Mouse (Mus musculus) small intestine, adult 2 months (tissue): ENCODE data around the gene Vamp5. TPM values are rescaled to one million over a fixed set of nuclear protein-coding genes. Genes with fewer than 3 reads are reported as not detected.

ENCODE experiments used
- H3K27ac ChIP-seq: fragments of 200-500 bp; 2 replicates; pipeline ENCODE4 v1.5.1; 2012; ENCODE audit warnings: low read depth, low read length, control low read depth, inconsistent platforms; ENCODE audit not compliant: insufficient read depth
- H3K27me3 ChIP-seq: fragments of 200-500 bp; 2 replicates; pipeline ENCODE4 v1.6.1; 2012; ENCODE audit warnings: mild to moderate bottlenecking, moderate library complexity, low read length, inconsistent platforms; ENCODE audit not compliant: control insufficient read depth, insufficient read depth
- H3K36me3 ChIP-seq: fragments of 200-500 bp; 2 replicates; pipeline ENCODE4 v1.6.1; 2012; ENCODE audit warnings: mild to moderate bottlenecking, low read length, control low read depth, inconsistent platforms; ENCODE audit not compliant: control insufficient read depth, insufficient read depth
- H3K4me1 ChIP-seq: fragments of 200-500 bp; 2 replicates; pipeline ENCODE4 v1.6.1; 2012; ENCODE audit warnings: low read length, inconsistent platforms, mixed read lengths; ENCODE audit not compliant: control insufficient read depth, insufficient read depth, insufficient read length
- H3K4me3 ChIP-seq: fragments of 200-500 bp; 2 replicates; pipeline ENCODE4 v1.5.1; 2012; ENCODE audit warnings: low read depth, mild to moderate bottlenecking, control low read depth, inconsistent platforms, low read length, moderate library complexity
- CTCF ChIP-seq: fragments of 200-500 bp; IDR thresholded peaks from 2 replicates; pipeline ENCODE4 v1.5.1; 2012; ENCODE audit warnings: low read depth, mild to moderate bottlenecking, control low read depth, inconsistent platforms, low read length, moderate library complexity, mixed read lengths; ENCODE audit not compliant: insufficient replicate concordance, insufficient read length; ENCODE audit errors: extremely low read depth
- POLR2A ChIP-seq: fragments of 200-500 bp; IDR thresholded peaks from 2 replicates; pipeline ENCODE4 v1.6.1; 2012; ENCODE audit warnings: low read depth, mild to moderate bottlenecking, control low read depth, inconsistent platforms, low read length, moderate library complexity
- WGBS: fragments of 180-500 bp; shearing (Covaris S2); methylation state at CpG from one replicate; pipeline ENCODE4 v1.1.7; 2018; 5-methylcytosine and 5-hydroxymethylcytosine counted together
- polyA plus RNA-seq: library from polyadenylated mRNA; depleted of rRNA; stranded (reverse); fragments of >200 nt; gene quantifications from 2 replicates; pipeline ENCODE4 v1.2.3, GENCODE M21; 2012

Gene Vamp5
- polyA plus RNA-seq, 1 experiment, result 19.8 TPM

DNA sequence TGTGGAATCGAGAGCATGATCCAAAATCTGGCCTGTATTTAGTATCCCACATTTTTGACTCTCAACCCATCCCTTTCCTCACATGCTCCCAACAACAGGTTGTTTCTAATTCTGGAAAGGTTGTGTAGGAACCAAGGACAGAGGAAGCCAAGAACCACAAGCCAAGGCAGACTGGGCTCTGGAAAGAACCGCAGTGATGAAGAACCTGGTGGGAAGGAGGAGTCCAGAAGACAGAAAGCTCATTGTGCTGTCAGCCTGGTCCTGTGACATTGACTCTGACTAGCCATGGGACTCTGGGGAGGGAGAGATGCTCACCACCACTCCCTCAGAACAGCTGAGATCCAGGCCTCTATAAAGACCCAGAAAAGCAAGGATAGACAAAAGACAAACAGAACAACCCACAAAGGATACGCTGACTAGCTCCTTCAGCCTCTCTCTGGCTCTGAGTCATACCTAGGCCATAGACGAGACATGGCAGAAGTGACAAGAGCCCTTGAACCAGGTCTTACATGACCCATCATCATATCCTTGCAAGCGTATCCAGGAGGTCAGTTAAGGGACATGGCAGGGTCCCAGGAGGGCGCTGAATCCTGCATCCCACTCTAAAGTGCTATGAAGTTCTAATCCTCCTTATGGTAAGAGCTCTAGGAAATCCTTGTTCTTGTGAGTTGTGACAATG lies 3.0 kb upstream of the Vamp5 start:
- Histone ChIP-seq H3K4me3 (no peak overlapping the region), H3K27ac (no peak overlapping the region), H3K4me1 (peaks cover 4% of the 10 kb centered on the region; the same call in 1 of the 2 replicates), H3K27me3 (no peaks in the 10 kb centered on the region), H3K36me3 (peaks cover 20% of the 10 kb centered on the region)
- 83% methylated on average over 6 of the region's 6 CpGs for WGBS
- TF ChIP-seq POLR2A (no peak), CTCF (no peak)

GRCm38 (mm10) chr6:72382494-72382893 lies 2.2 kb upstream of the Vamp5 start:
- Histone ChIP-seq H3K27me3 (no peaks in the 10 kb centered on the region), H3K36me3 (peaks cover 15% of the 10 kb centered on the region), H3K4me3 (no peak overlapping the region), H3K27ac (no peak overlapping the region), H3K4me1 (peaks cover 4% of the 10 kb centered on the region; the same call in 1 of the 2 replicates)
- no peak for TF ChIP-seq CTCF
- TF ChIP-seq POLR2A, result no peak
- 84% methylated on average over 6 of the region's 6 CpGs for WGBS

DNA sequence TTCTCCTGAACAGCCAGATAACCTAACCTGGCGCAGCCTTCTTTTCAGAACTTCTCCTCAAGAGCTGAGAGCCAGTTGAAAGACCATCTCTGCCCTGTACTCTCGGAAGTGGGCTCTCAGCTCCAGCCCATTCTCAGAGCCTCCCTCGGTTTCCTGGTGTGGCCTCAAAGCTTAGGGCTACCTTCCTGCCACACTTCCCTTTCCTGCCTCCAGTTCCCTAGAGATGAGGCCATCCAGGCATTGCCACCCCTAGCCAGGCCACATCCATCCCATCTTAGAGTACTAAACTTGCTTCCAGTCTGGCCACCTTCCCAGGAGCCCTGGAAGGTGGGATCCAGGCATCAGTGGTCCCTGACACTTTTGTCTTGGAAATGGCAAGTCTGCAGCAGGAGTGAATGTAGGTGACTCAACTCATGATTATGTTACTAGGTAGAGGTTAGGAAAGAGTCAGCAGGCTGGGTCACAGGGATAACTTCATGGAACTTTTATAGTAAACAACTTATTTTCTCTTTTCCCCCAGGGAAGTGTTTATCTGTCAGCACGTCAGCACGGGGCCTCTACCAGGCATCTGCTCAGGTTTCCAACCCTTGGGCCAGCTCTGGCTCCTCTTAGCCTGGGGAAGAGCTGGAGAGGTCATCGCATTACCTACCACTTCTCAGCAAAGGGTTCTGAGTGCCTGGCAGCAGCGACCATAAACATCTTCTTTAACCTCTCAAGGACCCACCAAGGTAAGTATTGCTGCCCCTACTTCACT lies 714 bp downstream of the Vamp5 start:
- peak overlapping the region; percentile 92 for H3K4me3 ChIP-seq
- no peaks in the 10 kb centered on the region for H3K36me3 ChIP-seq
- no peak for TF ChIP-seq POLR2A
- TF ChIP-seq CTCF, result no peak
- H3K27ac ChIP-seq, result peak overlapping the region; percentile 73
- WGBS, result 59% methylated on average over 7 of the region's 7 CpGs
- H3K27me3 ChIP-seq, result no peaks in the 10 kb centered on the region
- H3K4me1 ChIP-seq, result peaks cover 8% of the 10 kb centered on the region

DNA sequence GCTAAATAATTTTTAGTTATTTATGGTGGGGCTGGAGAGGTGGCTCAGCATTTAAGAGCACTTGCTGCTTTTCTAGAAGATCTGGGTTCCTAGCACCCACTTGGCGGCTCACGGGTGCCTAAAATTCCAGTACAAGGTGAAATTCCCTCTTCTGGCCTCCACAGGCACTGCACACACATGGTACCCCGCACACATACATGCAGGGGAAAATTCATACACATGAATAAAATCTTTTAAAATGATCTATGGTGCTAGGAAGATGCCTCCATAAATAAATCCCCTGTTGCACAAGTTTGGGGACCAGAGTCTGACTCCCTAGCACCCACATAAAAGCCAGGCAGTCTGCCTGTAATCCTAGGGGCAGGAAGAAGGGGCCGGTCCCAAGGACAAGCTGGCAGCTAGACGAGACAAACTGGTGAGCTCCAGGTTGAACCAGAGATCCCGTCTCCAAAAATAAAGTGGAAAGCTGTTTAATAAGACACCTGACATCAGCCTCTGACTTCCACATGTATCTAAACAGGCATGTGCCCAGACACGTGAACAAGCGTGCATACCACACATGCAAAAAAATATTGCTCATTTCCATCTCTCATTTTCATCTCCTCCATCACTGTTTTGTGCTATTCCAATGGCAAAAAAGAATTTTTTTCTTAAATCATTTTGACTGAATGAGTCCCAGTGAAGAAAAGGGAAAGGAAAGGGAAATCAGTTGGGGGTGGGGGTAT lies 1.6 kb downstream of the Vamp5 start:
- Histone ChIP-seq H3K27ac (no peak overlapping the region), H3K36me3 (no peaks in the 10 kb centered on the region), H3K4me3 (no peak overlapping the region), H3K4me1 (peaks cover 14% of the 10 kb centered on the region), H3K27me3 (no peaks in the 10 kb centered on the region)
- 93% methylated on average over 8 of the region's 8 CpGs for WGBS
- TF ChIP-seq CTCF (no peak), POLR2A (no peak)

DNA sequence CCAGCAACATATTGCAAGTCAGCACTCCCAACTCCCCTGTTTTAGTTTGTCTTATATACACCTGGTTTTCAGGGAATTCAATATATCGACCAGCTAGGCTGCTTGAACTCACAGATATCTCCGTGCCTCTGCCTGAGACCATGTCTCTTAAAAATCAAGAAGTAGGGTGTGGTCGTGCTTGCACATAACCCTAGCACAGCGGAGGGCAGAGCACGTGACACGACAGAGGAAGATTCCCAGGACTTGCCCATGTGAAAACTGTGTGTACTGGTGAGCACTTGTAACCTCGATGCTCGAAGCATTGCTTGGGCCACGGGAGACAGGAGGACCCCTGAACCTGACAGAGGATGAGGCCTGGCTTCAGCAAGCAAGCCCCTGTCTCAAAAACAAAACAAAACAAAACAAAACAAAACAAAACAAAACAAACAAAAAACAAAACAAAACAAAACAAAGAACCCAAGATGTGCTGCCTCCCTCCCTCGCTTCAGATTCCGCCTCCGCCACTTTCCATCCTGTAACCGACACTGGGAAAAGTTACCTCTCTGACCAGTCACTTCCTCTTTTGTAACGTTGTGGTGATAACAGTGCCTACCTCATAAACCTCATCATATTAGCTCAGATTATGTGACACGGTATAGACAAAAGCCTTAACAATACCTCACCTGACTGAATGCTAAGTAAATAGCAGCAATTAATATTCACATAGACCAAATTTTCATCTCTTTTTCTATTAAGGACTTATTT lies 5.3 kb downstream of the Vamp5 start:
- Histone ChIP-seq H3K27me3 (no peaks in the 10 kb centered on the region), H3K27ac (no peak overlapping the region), H3K4me1 (peaks cover 26% of the 10 kb centered on the region), H3K36me3 (no peaks in the 10 kb centered on the region), H3K4me3 (no peak overlapping the region)
- TF ChIP-seq CTCF, result no peak
- no peak for TF ChIP-seq POLR2A
- WGBS, result 41% methylated on average over 15 of the region's 15 CpGs

DNA sequence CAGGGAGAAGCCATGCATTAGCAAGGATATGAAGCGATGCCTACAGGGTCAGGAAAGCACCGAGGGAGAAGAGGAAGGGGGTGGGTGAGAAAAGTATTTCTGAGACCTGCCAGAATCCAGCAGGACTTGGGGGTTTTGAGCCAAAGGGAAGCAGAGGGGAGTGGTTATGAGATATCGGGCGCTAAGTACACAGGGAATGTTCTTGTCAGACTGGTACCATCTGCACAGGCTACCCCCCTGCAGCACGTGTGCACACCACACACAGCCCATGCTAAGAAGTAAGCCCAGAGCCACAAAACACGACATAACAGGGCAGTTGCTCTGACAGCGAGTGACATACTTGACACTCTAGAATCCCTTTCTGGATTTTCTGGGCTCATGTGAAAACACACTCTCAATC lies 6.1 kb downstream of the Vamp5 start:
- peaks cover 24% of the 10 kb centered on the region; the same call in 1 of the 2 replicates for H3K4me1 ChIP-seq
- no peak overlapping the region for H3K4me3 ChIP-seq
- H3K27me3 ChIP-seq, result no peaks in the 10 kb centered on the region
- H3K27ac ChIP-seq, result no peak overlapping the region
- no peaks in the 10 kb centered on the region for H3K36me3 ChIP-seq
- TF ChIP-seq CTCF, result no peak
- TF ChIP-seq POLR2A, result no peak
- WGBS, result 46% methylated on average over 7 of the region's 7 CpGs
